Mouse (Mus musculus) ovary, postnatal 36 days (tissue): Measurements from ENCODE around the gene Isy1.

Experiments
- DNase-seq: peaks from one replicate; pipeline ENCODE4 v3.0.0; 2022; ENCODE audit warnings: low spot score, mixed read lengths

Gene Isy1

GRCm38 (mm10) chr6:87838551-87839197 lies at the start of gene Isy1:
Gene Isy1 (minus strand): TSS chr6:87838798.
- DNase-seq, result peak; percentile 89

DNA sequence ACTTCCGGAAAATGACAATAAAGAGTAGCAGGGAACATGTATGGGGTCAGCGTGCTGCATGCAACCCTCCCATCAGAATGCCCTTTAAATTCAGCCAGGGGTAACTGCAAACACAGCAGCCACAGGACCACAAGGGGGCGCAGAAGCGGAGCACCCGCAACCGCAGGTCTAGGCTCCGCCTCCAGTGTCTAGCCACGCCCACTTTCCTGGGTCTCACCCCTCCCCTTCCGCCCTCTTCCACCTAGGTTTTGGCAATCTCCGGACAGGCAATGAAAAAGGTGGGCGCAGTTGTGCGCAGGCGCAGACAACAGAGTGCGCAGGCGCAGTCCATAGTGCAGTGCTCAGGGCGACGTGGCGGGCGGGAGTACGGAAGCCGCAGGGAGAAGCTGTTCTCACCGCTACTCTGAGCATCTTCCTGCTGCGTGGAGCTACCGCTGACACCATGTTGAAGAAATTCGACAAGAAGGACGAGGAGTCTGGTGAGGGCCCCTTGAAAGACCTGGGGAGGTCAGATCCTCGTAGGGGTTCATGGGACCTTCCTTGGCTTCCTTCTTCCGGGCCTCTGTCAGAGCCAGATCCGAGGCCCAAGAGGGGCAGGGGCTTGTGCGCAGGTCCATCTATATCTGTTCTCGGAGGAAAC lies 49.1 kb upstream of the Isy1 start, which contains the start of gene Copg1:
TSS of gene Copg1 (plus strand) at position 221 of the 640 bp plus-strand sequence.
- peak; percentile 100 for DNase-seq

DNA sequence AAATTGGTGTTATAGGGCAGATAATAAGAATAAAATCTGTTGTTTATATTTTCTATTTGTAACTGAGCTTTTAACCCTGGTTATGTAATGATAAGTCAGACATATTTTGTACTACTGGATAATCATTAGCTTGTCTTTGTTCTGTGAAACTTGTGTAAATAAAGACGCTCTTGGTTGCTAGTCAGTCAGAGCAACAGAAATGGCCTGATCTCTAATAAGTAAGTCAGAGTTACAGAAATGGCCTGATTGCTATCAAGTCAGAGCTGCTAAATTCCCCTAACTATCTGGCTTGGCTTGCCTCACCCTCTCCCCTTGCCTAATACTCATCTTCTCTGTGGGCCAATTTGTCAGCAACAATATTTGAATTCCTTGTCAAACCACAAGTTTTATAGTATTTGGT lies 48.1 kb upstream of the Isy1 start:
- DNase-seq, result no peak

DNA sequence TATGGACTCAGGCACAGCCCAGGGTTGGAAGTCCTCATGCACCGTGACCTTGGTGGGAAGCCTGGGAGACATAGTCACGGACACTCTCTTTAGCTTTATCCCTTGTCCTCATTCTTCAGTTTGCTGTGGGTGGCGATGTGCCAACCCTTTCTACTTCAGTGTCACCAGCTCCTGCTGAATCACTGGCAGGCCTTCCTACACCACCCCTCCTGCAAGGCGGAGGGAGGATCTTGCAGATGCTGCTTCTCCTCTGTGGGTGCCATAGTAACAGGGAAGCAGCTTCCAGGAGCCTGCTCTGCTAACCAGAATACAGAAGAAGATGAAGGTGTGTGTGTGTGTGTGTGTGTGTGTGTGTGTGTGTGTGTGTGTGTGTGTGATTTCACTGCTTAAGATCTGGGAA lies 44.2 kb upstream of the Isy1 start:
- DNase-seq, result peak; percentile 55

DNA sequence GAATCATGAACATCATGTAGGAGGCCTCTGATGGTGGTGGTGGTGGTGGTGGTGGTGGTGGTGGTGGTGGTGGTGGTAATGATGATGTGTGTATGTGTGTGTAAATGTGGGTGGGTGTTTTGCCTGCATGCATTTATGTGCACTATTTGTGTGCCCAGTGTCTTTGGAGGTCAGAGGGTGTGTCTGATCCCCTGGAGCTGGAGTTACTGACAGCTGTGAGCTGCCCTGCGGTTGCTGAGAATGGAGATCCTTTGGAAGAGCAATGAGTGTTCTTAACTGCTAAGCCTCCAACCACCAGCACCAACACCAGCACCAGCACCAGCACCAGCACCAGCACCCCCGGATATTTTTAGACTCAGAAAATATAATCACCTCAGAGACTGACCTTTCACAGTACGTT lies 43.6 kb upstream of the Isy1 start:
- no peak for DNase-seq

DNA sequence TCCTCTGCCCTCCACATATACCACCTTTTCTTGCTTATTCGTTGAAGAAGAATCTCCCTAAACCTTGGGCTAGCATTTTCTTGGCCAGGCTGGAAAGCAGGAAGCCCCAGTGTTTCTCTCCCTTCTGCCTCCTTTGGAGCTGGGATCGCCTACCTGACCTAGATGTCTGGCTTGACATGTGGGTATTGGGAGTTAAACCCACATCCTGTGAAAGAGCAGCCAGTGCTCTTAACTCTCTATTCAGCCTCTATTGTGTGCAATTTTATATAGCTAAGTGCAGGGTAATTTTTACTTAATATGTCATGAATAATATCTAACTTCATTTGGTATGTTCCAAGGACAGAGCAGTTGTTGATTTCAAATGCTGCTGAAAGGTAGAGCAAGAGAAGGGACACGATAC lies 41.0 kb upstream of the Isy1 start:
- DNase-seq, result no peak

- no peak for DNase-seq
Measured at GRCm38 (mm10) chr6:87879010-87879409, 40.4 kb upstream of the Isy1 start.

DNA sequence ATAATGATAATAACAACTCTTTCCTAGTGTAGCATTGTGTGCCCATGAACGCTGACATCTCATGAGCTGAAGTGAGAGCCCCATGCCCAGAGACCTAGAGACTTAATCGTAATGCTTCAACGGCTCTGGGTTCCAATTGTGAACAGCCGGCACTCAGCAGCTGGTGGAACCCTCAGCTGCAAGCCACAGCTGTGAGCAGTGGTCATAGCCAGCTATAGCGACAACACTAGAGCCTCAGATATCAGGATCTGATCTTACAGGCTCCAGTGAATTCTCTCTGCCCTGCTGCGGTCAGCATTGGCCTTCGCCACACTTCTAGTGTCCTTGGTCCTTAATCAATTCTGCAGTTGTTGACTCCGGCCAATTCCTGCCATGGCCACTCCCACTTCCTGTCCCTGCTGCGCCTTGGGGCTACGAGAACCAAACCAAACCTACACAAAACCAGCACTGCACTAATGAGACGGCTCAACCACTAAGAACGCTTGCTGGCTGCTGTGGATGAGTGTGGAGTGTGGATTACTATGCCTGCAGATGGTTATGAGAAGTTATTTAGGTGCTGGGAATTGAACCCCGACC lies 37.6 kb upstream of the Isy1 start:
- peak; percentile 55 for DNase-seq

- DNase-seq, result no peak
Measured at GRCm38 (mm10) chr6:87875562-87875961, 37.0 kb upstream of the Isy1 start.

GRCm38 (mm10) chr6:87875083-87875482 lies 36.5 kb upstream of the Isy1 start:
- DNase-seq, result peak; percentile 21

DNA sequence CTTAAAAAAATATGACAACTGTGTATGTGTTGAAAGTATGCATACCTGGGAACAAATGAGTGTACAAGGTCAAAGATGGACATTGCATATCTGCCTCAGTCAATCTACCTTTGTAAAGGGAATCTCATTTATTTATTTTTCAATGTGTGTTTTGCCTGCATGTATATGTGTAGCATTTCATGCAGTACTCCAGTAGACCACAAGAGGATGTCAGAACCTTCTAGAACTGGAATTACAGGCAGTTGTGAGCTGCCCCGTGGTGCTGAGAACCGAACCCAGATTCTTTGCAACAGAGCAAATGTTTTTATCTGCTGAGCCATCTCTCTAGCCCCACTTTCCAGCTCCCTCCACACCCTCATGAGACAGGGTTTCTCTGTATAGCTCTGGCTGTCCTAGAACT lies 35.4 kb upstream of the Isy1 start:
- no peak for DNase-seq

GRCm38 (mm10) chr6:87873104-87873503 lies 34.5 kb upstream of the Isy1 start:
- DNase-seq, result no peak

GRCm38 (mm10) chr6:87871240-87871639 lies 32.6 kb upstream of the Isy1 start:
- no peak for DNase-seq

GRCm38 (mm10) chr6:87870440-87870839 lies 31.8 kb upstream of the Isy1 start:
- no peak for DNase-seq

GRCm38 (mm10) chr6:87868871-87869506 lies 30.4 kb upstream of the Isy1 start:
- DNase-seq, result peak; percentile 76

- no peak for DNase-seq
Measured at GRCm38 (mm10) chr6:87867256-87867655, 28.7 kb upstream of the Isy1 start.

DNA sequence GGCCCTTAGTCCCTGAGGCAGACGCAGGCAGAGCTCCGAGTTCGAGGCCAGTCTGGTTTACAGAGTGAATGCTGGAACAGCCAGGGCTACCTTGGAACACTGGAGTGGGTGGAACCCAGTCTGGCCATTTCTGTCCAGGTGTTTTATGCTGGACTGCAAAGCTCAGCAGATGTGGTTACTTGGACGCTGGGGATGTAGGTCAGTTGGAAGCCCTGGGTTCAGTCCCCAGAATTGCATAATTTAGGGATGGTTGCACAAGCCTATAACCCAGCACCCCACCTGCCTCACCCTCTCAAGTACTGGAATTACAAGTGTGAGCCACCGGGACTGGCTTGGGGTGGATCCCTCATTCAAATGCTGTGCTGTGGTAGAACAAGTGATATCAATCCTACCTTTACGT lies 27.6 kb upstream of the Isy1 start:
- no peak for DNase-seq

GRCm38 (mm10) chr6:87857071-87857470 lies 18.5 kb upstream of the Isy1 start:
- no peak for DNase-seq

GRCm38 (mm10) chr6:87853446-87853845 lies 14.8 kb upstream of the Isy1 start:
- no peak for DNase-seq

DNA sequence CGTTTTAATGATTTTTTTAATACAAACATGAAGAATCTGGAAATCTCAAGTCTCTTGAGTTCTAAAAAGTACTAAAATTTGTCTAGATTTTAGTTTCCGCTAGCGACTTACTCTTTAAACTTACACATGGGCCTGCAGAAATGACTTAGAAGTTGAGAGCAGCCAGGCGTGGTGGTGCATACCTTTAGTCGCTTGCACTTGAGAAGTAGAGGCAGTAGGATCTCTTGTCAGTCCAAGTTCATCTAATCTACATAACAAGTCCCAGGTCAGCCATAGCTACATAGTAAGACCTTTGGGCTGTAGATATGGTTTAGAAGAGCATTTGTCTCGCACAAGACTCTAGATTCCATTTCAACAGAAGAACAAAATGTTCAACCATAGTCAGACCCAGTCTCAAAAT lies 13.3 kb upstream of the Isy1 start:
- DNase-seq, result no peak

DNA sequence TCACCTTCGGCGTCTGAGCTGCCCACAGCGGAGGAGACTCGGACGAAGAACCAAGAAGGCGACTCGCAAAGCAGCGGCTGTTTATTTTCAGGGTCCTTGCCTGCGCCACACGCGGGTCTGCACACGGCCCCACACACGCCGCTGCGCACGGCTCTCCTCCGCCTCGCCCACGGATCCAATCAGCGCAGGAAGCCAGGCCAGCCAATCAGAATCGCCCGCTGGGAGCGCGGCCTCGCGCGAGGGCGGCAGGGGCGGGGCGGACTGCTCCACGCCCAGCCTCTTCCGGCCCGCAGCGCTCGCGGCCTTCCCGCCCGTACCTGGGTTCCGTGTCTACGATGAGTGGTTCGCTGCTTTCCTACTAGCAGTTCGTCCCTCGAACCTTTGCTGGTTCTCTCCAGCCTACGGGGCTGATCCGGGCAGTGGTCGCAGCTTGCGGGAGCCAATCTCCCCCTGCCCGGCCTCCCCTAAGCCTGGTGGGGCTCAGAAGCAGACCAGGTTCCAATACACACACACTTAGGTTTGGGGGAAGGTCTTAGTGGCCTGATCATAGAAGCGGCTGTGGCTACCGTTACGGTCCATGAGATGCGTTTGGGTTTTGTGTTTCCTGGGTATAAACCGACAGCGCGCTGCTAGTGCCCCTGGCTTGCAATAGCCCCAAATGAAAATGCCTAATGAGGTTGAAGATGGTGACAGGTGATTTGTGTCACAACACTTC lies 12.5 kb upstream of the Isy1 start, which contains the start of gene Cnbp:
TSS of gene Cnbp (minus strand) at position 207 of the 715 bp plus-strand sequence.
- DNase-seq, result peak; percentile 97
